Mouse (Mus musculus): ENCODE results near the gene Spin2f.
"Not testable (repeated sequence)": the region's sequence is repeated elsewhere in the genome, so short reads cannot be mapped to it uniquely, and the experiment has no call there.

DNA sequence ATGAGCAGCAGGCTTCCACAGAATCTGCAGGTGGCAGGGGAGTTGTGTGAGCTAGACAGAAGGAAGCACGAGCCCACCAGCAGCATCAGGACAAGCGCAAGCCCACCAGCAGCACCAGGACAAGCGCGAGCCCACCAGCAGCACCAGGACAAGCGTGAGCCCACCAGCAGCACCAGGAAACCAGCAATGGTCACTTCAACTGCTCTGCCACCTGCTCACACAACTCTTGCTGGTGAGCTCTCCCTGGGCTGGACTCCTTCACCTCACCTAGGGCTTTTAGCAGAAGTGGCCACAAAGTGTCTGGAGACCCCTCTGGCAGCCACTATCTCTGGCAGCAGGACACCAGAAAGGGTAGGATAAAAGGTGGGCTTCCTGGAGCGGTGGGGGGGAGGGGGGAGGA is at the start of gene Spin2f:
- TF ChIP-seq GATA1 (IDR thresholded peaks at IDR 0.05; ENCODE audit: borderline replicate concordance, low read length); FLI1 (IDR thresholded peaks at IDR 0.05; ENCODE audit: low read length): not testable (repeated sequence)

Data from megakaryocyte, embryonic 14.5 days (primary cell).